Mouse (Mus musculus) MEL (cell line): ENCODE measurements at regions not wholly inside any gene's neighbourhood (a gene's known extent, or its start where the extent isn't known, plus 50 kb on each side); places are given as distances from the start of the nearest gene placed in this dataset.

Source experiments
- DNase-seq: peaks from one replicate; pipeline ENCODE4 v3.0.0; 2011; ENCODE audit warnings: low read depth, low spot score
- H3K27ac ChIP-seq: 2 replicates; pipeline ENCODE4 v1.5.1; 2012; ENCODE audit warnings: low read depth, mild to moderate bottlenecking, control low read depth, low read length, moderate library complexity; ENCODE audit not compliant: control insufficient read depth
- H3K27me3 ChIP-seq, 2 experiments: fragments of 150-350 bp in 1 of 2; sonication (generic) in 1 of 2; 2 replicates each; pipeline ENCODE4 v1.6.1; 2012; ENCODE audit warnings: low read length in 2 of 2, mild to moderate bottlenecking in 2 of 2, improper control_type of control experiment in 1 of 2, moderate library complexity in 1 of 2; ENCODE audit not compliant: insufficient read depth in 2 of 2, control insufficient read depth in 1 of 2
- H3K36me3 ChIP-seq, 2 experiments: 2 replicates each; pipeline ENCODE4 v1.6.1; 2012 to 2014; ENCODE audit warnings: low read length in 2 of 2, improper control_type of control experiment in 1 of 2, inconsistent platforms in 1 of 2, mild to moderate bottlenecking in 1 of 2; ENCODE audit not compliant: insufficient read depth in 2 of 2, control insufficient read depth in 1 of 2
- H3K4me1 ChIP-seq, 2 experiments: fragments of 150-350 bp in 1 of 2; sonication (generic) in 1 of 2; 2 replicates each; pipeline ENCODE4 v1.6.1; 2012; ENCODE audit warnings: low read length in 2 of 2, improper control_type of control experiment in 1 of 2, mild to moderate bottlenecking in 1 of 2; ENCODE audit not compliant: insufficient read depth in 2 of 2, control insufficient read depth in 1 of 2
- H3K4me3 ChIP-seq, 2 experiments: fragments of 150-350 bp in 1 of 2; sonication (generic) in 1 of 2; 2 replicates each; pipeline ENCODE4 v1.5.1; 2012; ENCODE audit warnings: low read depth in 2 of 2, low read length in 2 of 2, mild to moderate bottlenecking in 2 of 2, moderate library complexity in 2 of 2, control low read depth in 1 of 2, improper control_type of control experiment in 1 of 2; ENCODE audit not compliant: control insufficient read depth in 1 of 2, insufficient read depth in 1 of 2
- H3K79me2 ChIP-seq: 2 replicates; pipeline ENCODE4 v1.6.1; 2012; ENCODE audit warnings: mild to moderate bottlenecking, low read length, moderate library complexity; ENCODE audit not compliant: control insufficient read depth, poor library complexity, insufficient read depth
- H3K9ac ChIP-seq: 2 replicates; pipeline ENCODE4 v1.6.1; 2012; ENCODE audit warnings: low read depth, mild to moderate bottlenecking, control low read depth, low read length, moderate library complexity; ENCODE audit not compliant: control insufficient read depth, poor library complexity, severe bottlenecking
- H3K9me3 ChIP-seq: fragments of 150-350 bp; sonication (generic); replicated peaks from 2 replicates; pipeline ENCODE4 v1.6.1; 2012; ENCODE audit warnings: mild to moderate bottlenecking, low read length, improper control_type of control experiment, moderate library complexity; ENCODE audit not compliant: insufficient read depth
- CTCF ChIP-seq, 3 experiments: IDR thresholded peaks in 2 of 3; conservative IDR thresholded peaks in 1 of 3; 2 replicates each; pipeline ENCODE4 v1.5.1; 2011 to 2012; ENCODE audit warnings: low read length in 3 of 3, low read depth in 2 of 3, mild to moderate bottlenecking in 2 of 3, improper control_type of control experiment in 1 of 3, inconsistent platforms in 1 of 3, mixed read lengths in 1 of 3, moderate library complexity in 1 of 3; ENCODE audit not compliant: control insufficient read depth in 1 of 3, insufficient read depth in 1 of 3, poor library complexity in 1 of 3, severe bottlenecking in 1 of 3
- ELF1 ChIP-seq: IDR thresholded peaks from 2 replicates; pipeline ENCODE4 v1.6.1; 2014; ENCODE audit warnings: low read depth, mild to moderate bottlenecking, inconsistent platforms, low read length, improper control_type of control experiment, moderate library complexity
- EP300 ChIP-seq, 2 experiments: IDR thresholded peaks; 2 replicates each; pipeline ENCODE4 v1.6.1; 2011; ENCODE audit warnings: improper control_type of control experiment in 2 of 2, low read length in 2 of 2, low read depth in 1 of 2, mild to moderate bottlenecking in 1 of 2
- ETS1 ChIP-seq: IDR thresholded peaks from 2 replicates; pipeline ENCODE4 v1.6.1; 2012; ENCODE audit warnings: low read depth, mild to moderate bottlenecking, inconsistent platforms, low read length, improper control_type of control experiment, moderate library complexity
- KAT2A ChIP-seq: conservative IDR thresholded peaks from 2 replicates; pipeline ENCODE4 v1.6.1; 2012; ENCODE audit warnings: low read depth, low read length, improper control_type of control experiment, inconsistent platforms
- MXI1 ChIP-seq: IDR thresholded peaks from 2 replicates; pipeline ENCODE4 v1.6.1; 2011; ENCODE audit warnings: mild to moderate bottlenecking, low read depth, low read length, improper control_type of control experiment
- NELFE ChIP-seq: IDR thresholded peaks from 2 replicates; pipeline ENCODE4 v1.6.1; 2011; ENCODE audit warnings: low read depth, low read length, improper control_type of control experiment
- POLR2A ChIP-seq, 2 experiments: IDR thresholded peaks; 2 replicates each; pipeline ENCODE4 v1.6.1; 2011 to 2012; ENCODE audit warnings: low read length in 2 of 2, mild to moderate bottlenecking in 2 of 2, control low read depth in 1 of 2, improper control_type of control experiment in 1 of 2, low read depth in 1 of 2, moderate library complexity in 1 of 2; ENCODE audit not compliant: control insufficient read depth in 1 of 2, insufficient read depth in 1 of 2, poor library complexity in 1 of 2
- POLR2AphosphoS5 ChIP-seq: IDR thresholded peaks from 2 replicates; pipeline ENCODE4 v1.6.1; 2012; ENCODE audit warnings: low read depth, borderline replicate concordance, mild to moderate bottlenecking, inconsistent platforms, low read length, moderate library complexity, mixed read lengths
- RAD21 ChIP-seq: IDR thresholded peaks from 2 replicates; pipeline ENCODE4 v1.6.1; 2011; ENCODE audit warnings: mild to moderate bottlenecking, low read depth, low read length, improper control_type of control experiment
- SMC3 ChIP-seq: IDR thresholded peaks from 2 replicates; pipeline ENCODE4 v1.6.1; 2011; ENCODE audit warnings: low read depth, low read length, improper control_type of control experiment
- TBP ChIP-seq: IDR thresholded peaks from 2 replicates; pipeline ENCODE4 v1.8.0; 2011; ENCODE audit warnings: low read depth, low read length, improper control_type of control experiment
- UBTF ChIP-seq: IDR thresholded peaks from 2 replicates; pipeline ENCODE4 v1.6.1; 2012; ENCODE audit warnings: low read depth, mild to moderate bottlenecking, inconsistent platforms, low read length, improper control_type of control experiment, moderate library complexity, borderline replicate concordance; ENCODE audit not compliant: insufficient read depth
- USF2 ChIP-seq, 2 experiments: IDR thresholded peaks; 2 replicates each; pipeline ENCODE4 v1.6.1; 2011 to 2012; ENCODE audit warnings: improper control_type of control experiment in 2 of 2, low read length in 2 of 2, borderline replicate concordance in 1 of 2, inconsistent platforms in 1 of 2, low read depth in 1 of 2, mild to moderate bottlenecking in 1 of 2; ENCODE audit not compliant: insufficient read depth in 1 of 2
- ZC3H11A ChIP-seq: IDR thresholded peaks from 2 replicates; pipeline ENCODE4 v1.6.1; 2012; ENCODE audit warnings: low read depth, mild to moderate bottlenecking, inconsistent platforms, low read length, improper control_type of control experiment

GRCm38 (mm10) chr10:21724351-21724750, 131.4 kb downstream of the 1700020N01Rik start:
- Histone ChIP-seq H3K9ac (no peak overlapping the region), H3K4me3 (no peak overlapping the region), H3K36me3 (no peaks in the 10 kb centered on the region), H3K9me3 (no peaks in the 10 kb centered on the region), H3K27ac (no peak overlapping the region), H3K79me2 (no peaks in the 10 kb centered on the region), H3K4me1 (no peaks in the 10 kb centered on the region), H3K27me3 (no peaks in the 10 kb centered on the region)
- no peak for DNase-seq
- TF ChIP-seq KAT2A (no peak), UBTF (no peak), MXI1 (no peak)

DNA sequence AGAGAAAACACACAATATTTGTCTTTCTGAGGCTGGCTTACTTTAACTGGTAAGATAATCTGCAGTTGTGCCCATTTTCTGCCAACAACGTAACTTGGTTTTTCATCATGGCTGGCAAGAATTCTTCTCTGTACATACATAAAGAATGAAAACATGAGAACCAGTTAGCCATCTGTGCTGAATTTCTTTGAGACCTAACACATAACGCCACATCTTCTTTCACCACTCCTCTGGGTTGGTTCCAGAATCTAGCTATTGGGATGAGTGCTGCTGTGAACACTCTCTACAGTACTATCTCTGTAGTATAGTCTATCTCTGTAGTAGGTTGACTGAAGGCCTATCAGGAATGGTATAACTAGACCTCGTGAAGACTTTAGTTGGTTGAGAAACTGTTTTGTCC, 132.1 kb downstream of the 1700020N01Rik start:
- no peak overlapping the region for H3K27ac ChIP-seq
- no peak overlapping the region for H3K9ac ChIP-seq
- H3K4me3 ChIP-seq: no peak overlapping the region
- DNase-seq: no peak
- no peaks in the 10 kb centered on the region for H3K4me1 ChIP-seq
- H3K27me3 ChIP-seq: no peaks in the 10 kb centered on the region
- no peaks in the 10 kb centered on the region for H3K9me3 ChIP-seq
- no peaks in the 10 kb centered on the region for H3K36me3 ChIP-seq
- no peak for TF ChIP-seq RAD21
- no peak for TF ChIP-seq ELF1
- TF ChIP-seq MXI1: no peak
- TF ChIP-seq POLR2A (IDR thresholded peaks at IDR 0.05; ENCODE audit: control insufficient read depth in 1 of 2, insufficient read depth in 1 of 2, low read depth in 1 of 2, low read length in 2 of 2, poor library complexity in 1 of 2): no peak
- no peak for TF ChIP-seq SMC3
- TF ChIP-seq CTCF (IDR thresholded peaks at IDR 0.05 in 2 of 3, conservative IDR thresholded peaks at IDR 0.05 in 1 of 3; ENCODE audit: control insufficient read depth in 1 of 3, insufficient read depth in 1 of 3, low read depth in 2 of 3, low read length in 3 of 3, poor library complexity in 1 of 3, severe bottlenecking in 1 of 3): no peak
- TF ChIP-seq NELFE: no peak
- TF ChIP-seq POLR2AphosphoS5: no peak
- TF ChIP-seq ZC3H11A: no peak
- no peak for TF ChIP-seq TBP
- no peak for TF ChIP-seq USF2 (IDR thresholded peaks at IDR 0.05; ENCODE audit: borderline replicate concordance in 1 of 2, insufficient read depth in 1 of 2, low read depth in 1 of 2, low read length in 2 of 2)
- TF ChIP-seq EP300 (IDR thresholded peaks at IDR 0.05; ENCODE audit: low read depth in 1 of 2, low read length in 2 of 2): no peak
- no peak for TF ChIP-seq ETS1
- no peaks in the 10 kb centered on the region for H3K79me2 ChIP-seq

DNA sequence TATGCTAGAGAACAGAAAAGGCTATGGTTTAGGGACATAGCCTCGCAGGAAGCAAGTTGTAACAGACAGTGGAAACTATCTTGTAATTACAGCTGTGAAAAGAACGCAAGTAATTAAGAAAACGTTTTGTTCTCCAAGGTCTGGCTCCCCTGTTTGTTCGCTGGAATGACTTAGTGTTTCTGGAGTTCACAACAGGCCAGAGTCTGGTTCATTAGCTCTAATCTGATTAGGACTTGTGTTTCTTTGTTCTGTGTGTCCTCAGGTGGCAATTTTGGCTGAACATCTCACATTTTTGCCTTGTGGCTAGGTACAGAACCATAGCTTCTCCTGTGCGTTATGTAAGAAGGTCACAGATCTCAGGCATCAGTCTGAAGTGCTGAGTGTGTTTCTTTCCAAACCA, 141.7 kb upstream of the Sgk1 start:
- no peaks in the 10 kb centered on the region for H3K9me3 ChIP-seq
- peaks cover 5 to 7% of the 10 kb centered on the region in 2 experiments for H3K27me3 ChIP-seq
- H3K79me2 ChIP-seq: no peaks in the 10 kb centered on the region
- no peak overlapping the region for H3K4me3 ChIP-seq
- no peak overlapping the region for H3K27ac ChIP-seq
- no peaks in the 10 kb centered on the region for H3K4me1 ChIP-seq
- TF ChIP-seq RAD21 (no peak), UBTF (no peak), ELF1 (no peak), ZC3H11A (no peak), CTCF (IDR thresholded peaks at IDR 0.05 in 2 of 3, conservative IDR thresholded peaks at IDR 0.05 in 1 of 3; ENCODE audit: control insufficient read depth in 1 of 3, insufficient read depth in 1 of 3, low read depth in 2 of 3, low read length in 3 of 3, poor library complexity in 1 of 3, severe bottlenecking in 1 of 3) (no peak)
- DNase-seq: no peak
- H3K36me3 ChIP-seq: no peaks in the 10 kb centered on the region
- no peak overlapping the region for H3K9ac ChIP-seq
